Mouse (Mus musculus): ENCODE data around the gene Slc50a1. TPM values are rescaled to one million over a fixed set of nuclear protein-coding genes. Genes with fewer than 3 reads are reported as not detected.

Slc50a1 gene
- polyA plus RNA-seq, 1 experiment from 2014 or later: 66.7 TPM

DNA sequence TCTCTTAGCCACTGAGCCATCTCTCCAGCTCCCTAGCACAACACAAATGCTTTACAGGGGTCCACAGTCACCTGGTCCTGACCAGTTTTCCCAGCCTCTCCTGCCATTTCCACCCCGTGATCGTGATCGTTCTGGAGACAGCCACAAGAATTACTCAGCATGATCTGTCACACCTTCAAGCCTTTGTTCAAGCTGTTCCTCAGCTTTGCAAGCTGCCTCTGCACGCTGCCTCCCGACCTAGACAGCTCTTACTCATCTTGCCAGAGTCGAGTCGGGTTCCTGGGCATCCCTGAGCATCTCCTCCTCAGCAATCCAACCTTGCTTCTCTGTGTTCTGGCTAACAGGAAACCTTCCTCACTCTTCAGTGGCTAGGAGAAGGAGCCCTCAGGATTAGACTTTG lies 11.3 kb downstream of the Slc50a1 start, which contains the start of gene Dpm3:
Dpm3 (plus strand) TSS at position 283 of the 400 bp plus-strand sequence.
- H3K9me3 ChIP-seq (ENCODE audit: control insufficient read depth, low read length): no peaks in the 10 kb centered on the region
- H3K4me1 ChIP-seq (replicated peaks; ENCODE audit: control insufficient read depth, insufficient read depth, low read length): no peaks in the 10 kb centered on the region
- H3K27me3 ChIP-seq (ENCODE audit: control insufficient read depth, insufficient read depth, low read depth, low read length): no peaks in the 10 kb centered on the region
- H3K27ac ChIP-seq (ENCODE audit: low read length): no peak within 1 kb of the TSS
- ATAC-seq (ENCODE audit: low read depth): no peak
- no peak within 1 kb of the TSS for H3K4me2 ChIP-seq (ENCODE audit: low read depth, low read length)
- 44% methylated on average over 7 of the region's 7 CpGs for WGBS
- H3K9ac ChIP-seq (ENCODE audit: low read length): no peak within 1 kb of the TSS
- H3K4me3 ChIP-seq (ENCODE audit: low read length): no peak within 1 kb of the TSS
- H3K36me3 ChIP-seq (ENCODE audit: control insufficient read depth, insufficient read depth, low read length): no peaks in the 10 kb centered on the region

DNA sequence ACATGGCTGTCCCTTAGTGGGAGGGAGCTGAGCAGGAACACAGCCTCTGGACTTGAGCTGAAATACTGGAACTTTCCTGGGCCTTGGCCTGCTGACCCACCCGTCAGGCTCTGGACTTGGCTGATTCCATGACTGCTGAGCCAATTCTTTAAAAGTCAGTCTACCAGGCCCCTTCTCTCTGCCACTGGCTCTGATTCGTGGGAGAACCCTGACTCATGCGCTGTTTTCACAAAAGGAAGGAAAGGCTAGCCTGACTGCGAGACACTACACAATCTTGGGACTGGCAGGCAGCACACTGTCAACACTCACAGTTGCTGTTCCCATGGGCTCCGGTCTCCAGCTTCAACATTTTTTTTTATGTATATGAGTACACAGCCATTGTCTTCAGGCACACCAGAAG lies 14.2 kb downstream of the Slc50a1 start:
- no peak for ATAC-seq (ENCODE audit: low read depth)
- H3K4me3 ChIP-seq (ENCODE audit: low read length): no peak overlapping the region

DNA sequence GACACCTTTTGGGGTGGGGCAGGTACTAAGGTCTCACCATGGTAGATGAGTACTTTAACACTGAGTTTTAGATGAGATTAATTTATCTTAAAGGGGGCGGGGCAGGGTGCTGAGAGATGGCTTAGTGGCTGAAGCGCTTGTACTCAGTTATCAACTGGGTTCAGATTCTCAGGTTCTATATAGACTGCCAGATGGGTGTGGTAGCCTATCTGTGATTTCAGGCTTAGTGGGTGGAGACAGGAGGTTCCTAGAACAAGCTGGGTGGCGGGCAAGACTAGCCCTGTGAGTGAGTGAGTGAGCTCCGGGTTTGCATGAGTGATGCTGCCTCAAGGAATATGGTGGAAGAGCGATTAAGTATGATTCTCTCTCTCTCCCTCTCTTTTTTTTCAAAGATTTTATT lies 15.4 kb downstream of the Slc50a1 start:
- Histone ChIP-seq H3K27me3 (ENCODE audit: control insufficient read depth, insufficient read depth, low read depth, low read length) (no peaks in the 10 kb centered on the region), H3K9ac (ENCODE audit: low read length) (no peak overlapping the region), H3K4me1 (replicated peaks; ENCODE audit: control insufficient read depth, insufficient read depth, low read length) (peaks cover 22% of the 10 kb centered on the region), H3K36me3 (ENCODE audit: control insufficient read depth, insufficient read depth, low read length) (no peaks in the 10 kb centered on the region), H3K9me3 (ENCODE audit: control insufficient read depth, low read length) (no peaks in the 10 kb centered on the region), H3K4me3 (ENCODE audit: low read length) (no peak overlapping the region), H3K4me2 (ENCODE audit: low read depth, low read length) (no peak overlapping the region), H3K27ac (ENCODE audit: low read length) (no peak overlapping the region)
- 85% methylated on average over 5 of the region's 5 CpGs for WGBS
- ATAC-seq (ENCODE audit: low read depth): no peak

More for the DNA sequence above, 14.2 kb downstream of the Slc50a1 start:
- H3K36me3 ChIP-seq (ENCODE audit: control insufficient read depth, insufficient read depth, low read length): no peaks in the 10 kb centered on the region
- no peak overlapping the region for H3K27ac ChIP-seq (ENCODE audit: low read length)
- no peak overlapping the region for H3K9ac ChIP-seq (ENCODE audit: low read length)
- no peaks in the 10 kb centered on the region for H3K9me3 ChIP-seq (ENCODE audit: control insufficient read depth, low read length)
- 63% methylated on average over 5 of the region's 5 CpGs for WGBS
- peaks cover 14% of the 10 kb centered on the region for H3K4me1 ChIP-seq (replicated peaks; ENCODE audit: control insufficient read depth, insufficient read depth, low read length)
- H3K27me3 ChIP-seq (ENCODE audit: control insufficient read depth, insufficient read depth, low read depth, low read length): no peaks in the 10 kb centered on the region
- H3K4me2 ChIP-seq (ENCODE audit: low read depth, low read length): no peak overlapping the region

DNA sequence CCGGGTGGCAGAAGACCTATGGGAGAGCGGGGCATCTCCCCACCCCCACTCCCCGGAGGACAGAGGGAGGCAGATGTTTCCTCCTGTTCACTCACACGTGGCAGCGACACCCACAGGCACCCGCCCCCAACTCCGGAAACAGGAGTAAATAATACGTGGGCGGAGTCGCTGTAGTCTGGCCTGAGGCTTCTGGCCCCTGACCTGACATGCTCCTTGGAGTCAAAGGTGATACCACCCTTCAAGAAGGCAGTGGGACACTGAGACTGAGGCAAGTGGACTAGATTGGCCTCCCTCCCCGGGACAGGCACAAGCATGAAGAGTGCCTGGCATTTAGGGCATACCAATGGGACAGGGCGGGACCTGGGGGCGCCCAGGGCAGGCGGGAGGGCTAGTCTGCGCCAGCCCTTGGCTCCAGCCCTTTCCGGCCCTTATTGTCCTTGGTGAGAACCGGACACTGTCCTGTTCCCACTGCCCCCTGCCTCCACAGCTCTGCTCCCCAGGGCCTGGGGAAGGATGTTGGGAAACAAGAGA lies 18.9 kb downstream of the Slc50a1 start:
- peak; percentile 75 for ATAC-seq (ENCODE audit: low read depth)
- H3K4me1 ChIP-seq (replicated peaks; ENCODE audit: control insufficient read depth, insufficient read depth, low read length): peaks cover 33% of the 10 kb centered on the region
- H3K4me2 ChIP-seq (ENCODE audit: low read depth, low read length): peak overlapping the region; percentile 44
- H3K27me3 ChIP-seq (ENCODE audit: control insufficient read depth, insufficient read depth, low read depth, low read length): no peaks in the 10 kb centered on the region
- H3K27ac ChIP-seq (ENCODE audit: low read length): peak overlapping the region; percentile 83
- H3K9ac ChIP-seq (ENCODE audit: low read length): peak overlapping the region; percentile 21; the same call in 1 of the 2 replicates
- H3K4me3 ChIP-seq (ENCODE audit: low read length): no peak overlapping the region
- WGBS: 9% methylated on average over 17 of the region's 17 CpGs
- peaks cover 3% of the 10 kb centered on the region; the same call in 1 of the 2 replicates for H3K36me3 ChIP-seq (ENCODE audit: control insufficient read depth, insufficient read depth, low read length)
- no peaks in the 10 kb centered on the region for H3K9me3 ChIP-seq (ENCODE audit: control insufficient read depth, low read length)

DNA sequence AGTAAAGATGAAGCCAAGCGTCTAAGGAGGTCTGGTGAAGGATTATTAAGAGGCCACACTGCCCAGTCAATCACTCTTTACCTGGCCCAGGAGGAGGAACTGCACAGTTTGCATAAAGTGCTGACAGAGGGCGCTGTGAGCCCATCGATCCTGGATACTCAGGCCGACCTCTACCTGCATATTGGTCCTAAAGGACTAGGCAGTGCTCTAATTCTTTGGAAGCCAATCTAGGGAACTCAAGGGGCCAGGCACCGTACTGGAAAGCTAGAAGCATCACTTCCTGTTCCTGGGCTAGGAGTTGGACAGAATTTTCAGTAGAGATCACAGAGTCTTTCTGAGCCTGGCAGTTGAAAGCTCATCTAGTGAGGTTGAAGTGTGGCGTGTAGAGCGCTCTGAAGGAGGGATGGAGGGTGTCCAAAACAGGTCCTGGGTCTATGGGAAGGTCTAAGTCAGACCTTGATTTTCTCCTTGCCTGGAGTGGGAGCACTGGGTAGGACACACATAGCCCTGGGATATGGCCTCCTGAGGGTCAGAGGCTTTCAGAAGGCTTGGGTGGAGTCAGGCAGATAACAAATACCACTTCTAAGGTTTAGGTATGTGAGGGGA lies 19.8 kb downstream of the Slc50a1 start:
- no peak overlapping the region for H3K4me3 ChIP-seq (ENCODE audit: low read length)
- no peaks in the 10 kb centered on the region for H3K27me3 ChIP-seq (ENCODE audit: control insufficient read depth, insufficient read depth, low read depth, low read length)
- WGBS: 18% methylated on average over 7 of the region's 7 CpGs
- no peak overlapping the region for H3K9ac ChIP-seq (ENCODE audit: low read length)
- ATAC-seq (ENCODE audit: low read depth): no peak
- peak overlapping the region; percentile 14; the same call in 1 of the 2 replicates for H3K4me2 ChIP-seq (ENCODE audit: low read depth, low read length)
- peaks cover 3% of the 10 kb centered on the region; the same call in 1 of the 2 replicates for H3K36me3 ChIP-seq (ENCODE audit: control insufficient read depth, insufficient read depth, low read length)
- no peaks in the 10 kb centered on the region for H3K9me3 ChIP-seq (ENCODE audit: control insufficient read depth, low read length)
- peak overlapping the region; percentile 76 for H3K27ac ChIP-seq (ENCODE audit: low read length)
- peaks cover 38% of the 10 kb centered on the region for H3K4me1 ChIP-seq (replicated peaks; ENCODE audit: control insufficient read depth, insufficient read depth, low read length)

DNA sequence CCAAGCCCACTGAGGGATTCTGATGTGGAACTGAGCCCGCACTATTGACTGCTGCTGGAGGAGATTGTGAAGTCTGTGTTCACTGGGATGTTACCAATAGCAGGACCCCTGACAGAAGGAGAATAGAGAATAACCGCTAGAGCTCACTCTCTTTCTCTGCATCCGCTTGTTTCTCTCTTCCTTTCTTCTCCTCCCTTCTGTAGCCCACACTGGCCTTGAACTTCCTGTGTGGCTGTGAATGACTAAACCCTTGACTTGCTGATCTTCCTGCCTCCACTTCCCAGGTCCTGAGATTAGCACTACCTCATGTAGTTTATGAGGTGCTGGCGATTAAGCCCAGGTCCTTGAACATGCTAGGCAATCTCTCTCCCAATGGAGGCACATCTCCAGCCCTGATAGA lies 22.9 kb downstream of the Slc50a1 start:
- no peaks in the 10 kb centered on the region for H3K9me3 ChIP-seq (ENCODE audit: control insufficient read depth, low read length)
- peaks cover 3% of the 10 kb centered on the region; the same call in 1 of the 2 replicates for H3K36me3 ChIP-seq (ENCODE audit: control insufficient read depth, insufficient read depth, low read length)
- 73% methylated on average over 4 of the region's 4 CpGs for WGBS
- H3K9ac ChIP-seq (ENCODE audit: low read length): peak overlapping the region; percentile 92
- no peak for ATAC-seq (ENCODE audit: low read depth)
- no peaks in the 10 kb centered on the region; the same call in 1 of the 2 replicates for H3K27me3 ChIP-seq (ENCODE audit: control insufficient read depth, insufficient read depth, low read depth, low read length)
- peak overlapping the region; percentile 65 for H3K4me2 ChIP-seq (ENCODE audit: low read depth, low read length)
- H3K4me3 ChIP-seq (ENCODE audit: low read length): peak overlapping the region; percentile 89
- peaks cover 49% of the 10 kb centered on the region for H3K4me1 ChIP-seq (replicated peaks; ENCODE audit: control insufficient read depth, insufficient read depth, low read length)
- H3K27ac ChIP-seq (ENCODE audit: low read length): no peak overlapping the region

DNA sequence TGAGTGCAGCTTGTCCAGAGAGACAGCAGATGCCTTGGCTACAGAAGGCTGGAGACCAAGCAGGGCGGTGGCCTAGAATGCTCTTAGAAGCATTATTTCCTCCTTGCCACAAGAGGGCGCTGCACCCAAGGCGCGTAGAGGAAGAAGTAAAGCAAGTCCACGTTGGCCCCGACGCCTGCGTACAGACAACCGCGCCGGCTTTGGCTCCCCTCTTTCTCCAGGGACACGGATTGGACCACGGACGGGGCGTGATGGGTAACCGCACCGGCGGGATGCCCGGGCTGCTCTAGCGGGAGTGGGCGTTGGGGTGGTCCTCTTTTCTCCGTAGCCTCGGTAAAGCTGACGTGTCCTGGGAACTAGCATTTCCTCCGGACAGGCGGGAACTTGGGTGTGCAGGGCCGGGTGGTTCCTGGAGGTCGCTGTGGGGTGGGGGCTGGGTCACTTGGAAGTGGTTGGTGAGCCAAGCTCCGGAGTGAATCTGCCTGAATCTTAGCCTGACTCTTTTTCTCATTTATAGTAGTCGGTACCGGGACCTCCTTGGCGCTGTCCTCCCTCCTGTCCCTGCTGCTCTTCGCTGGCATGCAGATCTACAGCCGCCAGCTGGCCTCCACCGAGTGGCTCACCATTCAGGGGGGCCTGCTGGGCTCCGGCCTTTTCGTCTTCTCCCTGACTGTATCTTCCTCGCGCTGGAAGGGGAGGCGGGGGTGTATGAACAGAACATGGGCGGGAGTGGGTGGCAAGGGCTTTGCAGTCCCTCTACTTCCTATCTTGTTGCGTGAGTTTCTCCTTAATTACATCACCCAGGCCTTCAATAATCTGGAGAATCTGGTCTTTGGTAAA lies 23.9 kb downstream of the Slc50a1 start, which contains the start of gene Trim46:
Trim46 (minus strand) TSS at position 49 of the 840 bp plus-strand sequence.
- peak within 1 kb of the TSS; percentile 76 for H3K27ac ChIP-seq (ENCODE audit: low read length)
- ATAC-seq (ENCODE audit: low read depth): peak; percentile 78
- H3K4me2 ChIP-seq (ENCODE audit: low read depth, low read length): peak within 1 kb of the TSS; percentile 65

DNA sequence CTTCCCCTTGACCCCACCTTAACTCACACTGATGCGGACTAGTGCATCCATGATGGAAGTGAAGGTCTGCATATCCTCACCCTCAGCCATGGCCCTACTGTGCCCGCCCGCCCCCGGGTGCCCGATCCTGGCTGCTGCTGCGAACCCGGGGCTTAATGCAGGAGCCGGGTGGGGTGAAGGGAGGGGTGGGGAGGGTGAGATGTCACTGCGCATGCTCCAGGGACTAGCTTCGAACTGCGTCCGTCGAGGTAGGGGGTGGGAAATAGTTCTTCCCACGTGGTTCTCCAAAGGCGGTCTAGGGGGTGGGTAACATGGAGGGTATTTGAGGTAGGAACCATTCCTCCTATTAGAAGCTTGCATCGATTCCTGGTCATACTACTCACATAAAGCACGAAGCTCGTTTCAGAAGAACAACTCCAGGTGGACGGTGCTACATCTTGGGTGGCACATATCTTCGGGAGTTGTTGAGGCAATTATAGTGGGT lies 24.6 kb downstream of the Slc50a1 start, which contains the start of gene Krtcap2:
Krtcap2 (plus strand) TSS at position 279 of the 484 bp plus-strand sequence.
- no peaks in the 10 kb centered on the region; the same call in 1 of the 2 replicates for H3K27me3 ChIP-seq (ENCODE audit: control insufficient read depth, insufficient read depth, low read depth, low read length)
- H3K9me3 ChIP-seq (ENCODE audit: control insufficient read depth, low read length): no peaks in the 10 kb centered on the region
- H3K36me3 ChIP-seq (ENCODE audit: control insufficient read depth, insufficient read depth, low read length): peaks cover 3% of the 10 kb centered on the region; the same call in 1 of the 2 replicates
- H3K4me2 ChIP-seq (ENCODE audit: low read depth, low read length): peak within 1 kb of the TSS; percentile 65
- H3K4me3 ChIP-seq (ENCODE audit: low read length): peak within 1 kb of the TSS; percentile 89
- ATAC-seq (ENCODE audit: low read depth): peak; percentile 6
- H3K27ac ChIP-seq (ENCODE audit: low read length): peak within 1 kb of the TSS; percentile 77
- WGBS: 4% methylated on average over 20 of the region's 20 CpGs
- H3K4me1 ChIP-seq (replicated peaks; ENCODE audit: control insufficient read depth, insufficient read depth, low read length): peaks cover 32% of the 10 kb centered on the region
- H3K9ac ChIP-seq (ENCODE audit: low read length): peak within 1 kb of the TSS; percentile 92

More for the DNA sequence above, 23.9 kb downstream of the Slc50a1 start, which contains the start of gene Trim46:
- H3K27me3 ChIP-seq (ENCODE audit: control insufficient read depth, insufficient read depth, low read depth, low read length): no peaks in the 10 kb centered on the region; the same call in 1 of the 2 replicates
- peak within 1 kb of the TSS; percentile 92 for H3K9ac ChIP-seq (ENCODE audit: low read length)
- peaks cover 3% of the 10 kb centered on the region; the same call in 1 of the 2 replicates for H3K36me3 ChIP-seq (ENCODE audit: control insufficient read depth, insufficient read depth, low read length)
- H3K9me3 ChIP-seq (ENCODE audit: control insufficient read depth, low read length): no peaks in the 10 kb centered on the region
- peaks cover 40% of the 10 kb centered on the region for H3K4me1 ChIP-seq (replicated peaks; ENCODE audit: control insufficient read depth, insufficient read depth, low read length)
- under 1% methylated on average over 42 of the region's 42 CpGs for WGBS
- peak within 1 kb of the TSS; percentile 89 for H3K4me3 ChIP-seq (ENCODE audit: low read length)
